Mouse (Mus musculus): ENCODE data around the gene Fmo2. TPM values are rescaled to one million over a fixed set of nuclear protein-coding genes. Genes with fewer than 3 reads are reported as not detected.

Fmo2 gene
- total and polyA plus RNA-seq, 3 experiments = not detected

DNA sequence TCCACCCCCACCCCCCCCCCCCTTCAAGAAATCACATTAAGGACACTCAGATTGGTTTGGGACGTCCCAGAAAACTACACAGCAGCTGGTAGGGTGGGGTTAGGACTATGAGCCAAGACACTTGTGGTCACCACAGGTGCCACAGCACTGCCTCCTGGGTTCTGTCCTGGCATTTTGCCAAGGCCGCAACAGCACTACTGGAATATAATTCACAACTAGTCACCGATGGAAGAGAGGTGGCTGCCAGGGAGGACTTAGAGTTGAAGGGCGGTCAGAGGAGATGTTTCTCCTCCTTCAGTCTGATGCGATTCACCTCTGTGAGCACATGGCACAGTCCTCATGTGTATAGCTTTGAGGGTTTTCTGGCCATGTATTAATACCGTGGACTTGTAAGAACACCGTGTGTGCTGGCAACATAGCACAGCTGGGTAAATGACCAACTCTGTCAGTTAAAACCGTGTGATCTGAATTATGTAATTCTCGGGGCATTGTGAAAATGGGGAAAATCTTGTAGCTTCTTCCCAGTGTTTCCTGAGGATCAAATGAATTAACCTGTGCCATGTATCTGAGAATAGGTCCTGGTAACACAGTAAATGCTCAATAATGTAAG, 38.4 kb downstream of the Fmo2 start:
- H3K4me1 ChIP-seq (ENCODE audit: control insufficient read depth in 1 of 2, insufficient read depth in 2 of 2, low read length in 2 of 2) = no peaks in the 10 kb centered on the region
- no peak overlapping the region for H3K27ac ChIP-seq (ENCODE audit: control insufficient read depth, low read depth, low read length)
- H3K36me3 ChIP-seq (ENCODE audit: control insufficient read depth in 1 of 2, insufficient read depth in 2 of 2, low read length in 2 of 2) = no peaks in the 10 kb centered on the region
- H3K27me3 ChIP-seq (ENCODE audit: control insufficient read depth in 1 of 2, insufficient read depth in 2 of 2, low read length in 2 of 2) = no peaks in the 10 kb centered on the region; a peak in 1 of 4 replicates
- no peaks in the 10 kb centered on the region for H3K79me2 ChIP-seq (ENCODE audit: control insufficient read depth, insufficient read depth, low read length, poor library complexity)
- no peak overlapping the region for H3K9ac ChIP-seq (ENCODE audit: control insufficient read depth, low read depth, low read length, poor library complexity, severe bottlenecking)
- no peak for DNase-seq (ENCODE audit: low read depth, low spot score)
- no peaks in the 10 kb centered on the region for H3K9me3 ChIP-seq (replicated peaks; ENCODE audit: insufficient read depth, low read length)
- TF ChIP-seq NELFE (IDR thresholded peaks at IDR 0.05; ENCODE audit: low read depth, low read length) (no peak), TBP (IDR thresholded peaks at IDR 0.05; ENCODE audit: low read depth, low read length) (no peak), POLR2AphosphoS2 (IDR thresholded peaks at IDR 0.05; ENCODE audit: low read length) (no peak), RCOR1 (IDR thresholded peaks at IDR 0.05; ENCODE audit: low read depth, low read length) (no peak), MXI1 (IDR thresholded peaks at IDR 0.05; ENCODE audit: low read depth, low read length) (no peak), EP300 (IDR thresholded peaks at IDR 0.05; ENCODE audit: low read depth in 1 of 2, low read length in 2 of 2) (no peak), CHD1 (IDR thresholded peaks at IDR 0.05; ENCODE audit: low read depth, low read length) (no peak), BHLHE40 (IDR thresholded peaks at IDR 0.05; ENCODE audit: borderline replicate concordance, low read depth, low read length) (no peak), KAT2A (conservative IDR thresholded peaks at IDR 0.05; ENCODE audit: low read depth, low read length) (no peak), MYB (IDR thresholded peaks at IDR 0.05; ENCODE audit: low read depth, low read length) (no peak), MAZ (IDR thresholded peaks at IDR 0.05; ENCODE audit: low read depth, low read length) (no peak), MAX (IDR thresholded peaks at IDR 0.05; ENCODE audit: low read length) (no peak), TCF12 (IDR thresholded peaks at IDR 0.05; ENCODE audit: low read depth, low read length) (no peak), MYC (IDR thresholded peaks at IDR 0.05; ENCODE audit: low read depth, low read length) (no peak), GABPA (IDR thresholded peaks at IDR 0.05; ENCODE audit: low read depth, low read length) (no peak), RAD21 (IDR thresholded peaks at IDR 0.05; ENCODE audit: low read depth, low read length) (no peak), ELF1 (IDR thresholded peaks at IDR 0.05; ENCODE audit: low read depth, low read length) (no peak), USF1 (IDR thresholded peaks at IDR 0.05; ENCODE audit: low read depth, low read length) (no peak)
- H3K4me3 ChIP-seq (ENCODE audit: control insufficient read depth in 1 of 2, insufficient read depth in 1 of 2, low read depth in 2 of 2, low read length in 2 of 2) = no peak overlapping the region

DNA sequence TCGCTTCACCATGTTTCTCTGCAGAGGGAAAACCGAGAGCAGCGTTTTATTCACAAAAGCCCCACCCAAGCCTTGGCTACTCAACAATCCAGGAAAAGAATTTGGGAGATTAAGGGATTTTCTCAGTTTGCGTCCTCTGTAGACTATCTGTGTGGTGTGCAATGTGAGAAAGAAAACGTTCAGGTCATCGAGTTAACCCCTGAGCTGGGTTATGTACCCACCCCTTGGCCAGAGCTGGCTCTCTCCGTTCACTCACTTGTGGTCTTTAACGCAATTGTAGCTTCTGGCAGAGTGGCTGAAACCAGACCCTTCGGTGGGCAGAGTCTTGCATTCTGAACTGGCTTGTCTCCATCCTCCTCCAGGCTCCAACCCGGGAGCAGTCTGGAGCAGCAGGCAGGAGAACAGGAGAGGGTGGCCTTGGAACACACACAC, 39.0 kb downstream of the Fmo2 start:
- Histone ChIP-seq H3K36me3 (ENCODE audit: control insufficient read depth in 1 of 2, insufficient read depth in 2 of 2, low read length in 2 of 2) (no peaks in the 10 kb centered on the region), H3K4me1 (ENCODE audit: control insufficient read depth in 1 of 2, insufficient read depth in 2 of 2, low read length in 2 of 2) (no peaks in the 10 kb centered on the region), H3K79me2 (ENCODE audit: control insufficient read depth, insufficient read depth, low read length, poor library complexity) (no peaks in the 10 kb centered on the region), H3K4me3 (ENCODE audit: control insufficient read depth in 1 of 2, insufficient read depth in 1 of 2, low read depth in 2 of 2, low read length in 2 of 2) (no peak overlapping the region), H3K27ac (ENCODE audit: control insufficient read depth, low read depth, low read length) (no peak overlapping the region), H3K27me3 (ENCODE audit: control insufficient read depth in 1 of 2, insufficient read depth in 2 of 2, low read length in 2 of 2) (no peaks in the 10 kb centered on the region; a peak in 1 of 4 replicates), H3K9me3 (replicated peaks; ENCODE audit: insufficient read depth, low read length) (no peaks in the 10 kb centered on the region), H3K9ac (ENCODE audit: control insufficient read depth, low read depth, low read length, poor library complexity, severe bottlenecking) (no peak overlapping the region)
- DNase-seq (ENCODE audit: low read depth, low spot score) = no peak
- TF ChIP-seq POLR2AphosphoS2 (IDR thresholded peaks at IDR 0.05; ENCODE audit: low read length) = no peak

Measured in MEL (cell line).